Mouse (Mus musculus) hindbrain, postnatal 0 days (tissue): ENCODE measurements around the gene Aunip. TPM values are rescaled to one million over a fixed set of nuclear protein-coding genes. Genes with fewer than 3 reads are reported as not detected.
A peak's percentile ranks its signal among the peaks of the same experiment; 100 is the strongest.

Experiments used
- ATAC-seq: fragments of 200-750 bp; cut with Nextera tagmentation; 2 replicates; pipeline ENCODE4 v1.8.0; 2017; ENCODE audit warnings: mild to moderate bottlenecking, moderate TSS enrichment, moderate library complexity
- DNase-seq: peaks from one replicate; pipeline ENCODE4 v3.0.0-alpha.2; 2015; ENCODE audit warnings: low spot score
- H3K27ac ChIP-seq: fragments of 300-500 bp; sonication (generic); 2 replicates; pipeline ENCODE4 v1.5.1; 2014; ENCODE audit warnings: mild to moderate bottlenecking
- H3K27me3 ChIP-seq: fragments of 300-500 bp; sonication (generic); 2 replicates; pipeline ENCODE4 v1.6.1; 2014; ENCODE audit warnings: low read length, mixed read lengths; ENCODE audit not compliant: insufficient read depth
- H3K36me3 ChIP-seq: fragments of 300-500 bp; sonication (generic); 2 replicates; pipeline ENCODE4 v1.6.1; 2014; ENCODE audit warnings: low read length, mixed read lengths; ENCODE audit not compliant: insufficient read depth
- H3K4me1 ChIP-seq: fragments of 300-500 bp; sonication (generic); 2 replicates; pipeline ENCODE4 v1.6.1; 2014; ENCODE audit warnings: antibody characterized with exemption, low read length, mixed read lengths; ENCODE audit not compliant: insufficient read depth
- H3K4me2 ChIP-seq: fragments of 300-500 bp; sonication (generic); 2 replicates; pipeline ENCODE4 v1.6.1; 2014; ENCODE audit warnings: low read depth, mild to moderate bottlenecking, low read length, moderate library complexity, mixed read lengths
- H3K4me3 ChIP-seq: fragments of 300-500 bp; sonication (generic); 2 replicates; pipeline ENCODE4 v1.5.1; 2014; ENCODE audit warnings: low read length
- H3K9ac ChIP-seq: fragments of 300-500 bp; sonication (generic); replicated peaks from 2 replicates; pipeline ENCODE4 v1.6.1; 2014; ENCODE audit warnings: mild to moderate bottlenecking, low read length, moderate library complexity, mixed read lengths
- H3K9me3 ChIP-seq: fragments of 300-500 bp; sonication (generic); 2 replicates; pipeline ENCODE4 v1.6.1; 2016; ENCODE audit warnings: low read length, mixed read lengths
- CTCF ChIP-seq: IDR thresholded peaks from 2 replicates; pipeline ENCODE4 v1.5.1; 2016; ENCODE audit warnings: antibody characterized with exemption, control low read depth, low read depth
- WGBS: fragments of 180-500 bp; shearing (Covaris S2); extraction: QIAGEN DNeasy Blood & Tissue Kit; methylation state at CpG from one replicate; pipeline ENCODE4 v1.1.7; 2014; 5-methylcytosine and 5-hydroxymethylcytosine counted together
- polyA plus RNA-seq: library from polyadenylated mRNA; unstranded; fragments of >200 nt; fragmentation: Nextera tagmentation; extraction: Ambion mirVana; gene quantifications from 2 replicates; pipeline ENCODE4 v1.2.1, GENCODE M21; 2015
- total RNA-seq: library from RNA; depleted of rRNA; stranded (reverse); fragments of >200 nt; gene quantifications from 2 replicates; pipeline ENCODE4 v1.2.3, GENCODE M21; 2014

Gene Aunip
- total and polyA plus RNA-seq, 2 experiments from 2014 or later: 2.6 to 2.7 TPM

GRCm38 (mm10) chr4:134548169-134548938, 37.6 kb downstream of the Aunip start:
- H3K36me3 ChIP-seq: peaks cover 16% of the 10 kb centered on the region

GRCm38 (mm10) chr4:134549899-134550298, 39.1 kb downstream of the Aunip start:
- WGBS: over 99% methylated on average over 8 of the region's 8 CpGs
- H3K9ac ChIP-seq: no peak overlapping the region
- ATAC-seq: no peak

More at GRCm38 (mm10) chr4:134548169-134548938, 37.6 kb downstream of the Aunip start:
- peak; percentile 40 for DNase-seq
- H3K9me3 ChIP-seq: no peaks in the 10 kb centered on the region
- peak; percentile 43 for TF ChIP-seq CTCF
- ATAC-seq: no peak
- H3K9ac ChIP-seq: no peak overlapping the region
- no peaks in the 10 kb centered on the region for H3K4me1 ChIP-seq
- no peak overlapping the region for H3K4me2 ChIP-seq
- H3K4me3 ChIP-seq: no peak overlapping the region
- WGBS: 63% methylated on average over 18 of the region's 18 CpGs
- H3K27ac ChIP-seq: no peak overlapping the region
- H3K27me3 ChIP-seq: no peaks in the 10 kb centered on the region

GRCm38 (mm10) chr4:134551494-134552316, 40.9 kb downstream of the Aunip start, which contains the start of gene Selenon:
Gene Selenon, minus strand, starts transcription at chr4:134552166.
- Histone ChIP-seq H3K27me3 (no peaks in the 10 kb centered on the region), H3K4me3 (peak within 1 kb of the TSS; percentile 75), H3K9me3 (no peaks in the 10 kb centered on the region), H3K27ac (peak within 1 kb of the TSS; percentile 89), H3K4me1 (no peaks in the 10 kb centered on the region), H3K36me3 (peaks cover 5% of the 10 kb centered on the region; the same call in 1 of the 2 replicates), H3K9ac (peak within 1 kb of the TSS; percentile 92), H3K4me2 (peak within 1 kb of the TSS; percentile 69)
- peak; percentile 74 for ATAC-seq
- no peak for TF ChIP-seq CTCF
- WGBS: under 1% methylated on average over 58 of the region's 67 CpGs
- peak; percentile 60 for DNase-seq

More at GRCm38 (mm10) chr4:134549899-134550298, 39.1 kb downstream of the Aunip start:
- peak; percentile 41 for TF ChIP-seq CTCF
- H3K36me3 ChIP-seq: peaks cover 12% of the 10 kb centered on the region
- no peak for DNase-seq
- H3K4me1 ChIP-seq: no peaks in the 10 kb centered on the region
- no peak overlapping the region for H3K27ac ChIP-seq
- H3K4me2 ChIP-seq: no peak overlapping the region
- no peaks in the 10 kb centered on the region for H3K9me3 ChIP-seq
- H3K27me3 ChIP-seq: no peaks in the 10 kb centered on the region
- no peak overlapping the region for H3K4me3 ChIP-seq

GRCm38 (mm10) chr4:134553631-134554030, 42.8 kb downstream of the Aunip start:
- Histone ChIP-seq H3K4me2 (no peak overlapping the region), H3K27ac (no peak overlapping the region), H3K9me3 (no peaks in the 10 kb centered on the region), H3K36me3 (peaks cover 5% of the 10 kb centered on the region; the same call in 1 of the 2 replicates), H3K4me1 (no peaks in the 10 kb centered on the region), H3K27me3 (no peaks in the 10 kb centered on the region), H3K9ac (no peak overlapping the region), H3K4me3 (no peak overlapping the region)
- ATAC-seq: no peak
- peak; percentile 52 for DNase-seq
- 71% methylated on average over 1 of the region's 1 CpGs for WGBS
- TF ChIP-seq CTCF: peak; percentile 66

- Histone ChIP-seq H3K36me3 (no peaks in the 10 kb centered on the region), H3K4me2 (no peak overlapping the region), H3K4me3 (no peak overlapping the region), H3K27ac (no peak overlapping the region), H3K9ac (no peak overlapping the region), H3K9me3 (no peaks in the 10 kb centered on the region), H3K4me1 (no peaks in the 10 kb centered on the region), H3K27me3 (no peaks in the 10 kb centered on the region)
- WGBS: 60% methylated on average over 8 of the region's 8 CpGs
- DNase-seq (peak; percentile 75), ATAC-seq (no peak)
- TF ChIP-seq CTCF: peak; percentile 72
Observed at GRCm38 (mm10) chr4:134555956-134556580, 45.3 kb downstream of the Aunip start.

- peak; percentile 64 for ATAC-seq
- peak; percentile 70 for DNase-seq
- no peak overlapping the region for H3K27ac ChIP-seq
Observed at GRCm38 (mm10) chr4:134557626-134558249, 46.9 kb downstream of the Aunip start.

More at GRCm38 (mm10) chr4:134557626-134558249, 46.9 kb downstream of the Aunip start:
- no peaks in the 10 kb centered on the region for H3K9me3 ChIP-seq
- H3K4me1 ChIP-seq: no peaks in the 10 kb centered on the region
- H3K4me3 ChIP-seq: no peak overlapping the region
- no peaks in the 10 kb centered on the region for H3K27me3 ChIP-seq
- TF ChIP-seq CTCF: no peak
- H3K36me3 ChIP-seq: no peaks in the 10 kb centered on the region
- no peak overlapping the region for H3K4me2 ChIP-seq
- no peak overlapping the region for H3K9ac ChIP-seq
- WGBS: 4% methylated on average over 16 of the region's 16 CpGs
